Mouse (Mus musculus) neural tube, embryonic 15.5 days (tissue): Measurements from ENCODE around the gene Adgra1. TPM values are rescaled to one million over a fixed set of nuclear protein-coding genes. Genes with fewer than 3 reads are reported as not detected.

ENCODE experiments used
- ATAC-seq: fragments of 200-750 bp; cut with Nextera tagmentation; 2 replicates; pipeline ENCODE4 v1.8.0; 2017; ENCODE audit warnings: mild to moderate bottlenecking, moderate TSS enrichment, moderate library complexity; ENCODE audit not compliant: low FRiP score
- H3K27ac ChIP-seq: fragments of 300-500 bp; sonication (generic); replicated peaks from 2 replicates; pipeline ENCODE4 v1.5.1; 2015; ENCODE audit warnings: mild to moderate bottlenecking, inconsistent platforms
- H3K27me3 ChIP-seq: fragments of 300-500 bp; sonication (generic); replicated peaks from 2 replicates; pipeline ENCODE4 v1.6.1; 2015; ENCODE audit warnings: inconsistent platforms
- H3K36me3 ChIP-seq: fragments of 300-500 bp; sonication (generic); 2 replicates; pipeline ENCODE4 v1.6.1; 2015; ENCODE audit warnings: inconsistent platforms
- H3K4me1 ChIP-seq: fragments of 300-500 bp; sonication (generic); 2 replicates; pipeline ENCODE4 v1.6.1; 2015; ENCODE audit warnings: inconsistent platforms
- H3K4me2 ChIP-seq: fragments of 300-500 bp; sonication (generic); 2 replicates; pipeline ENCODE4 v1.6.1; 2015; ENCODE audit warnings: inconsistent platforms, mild to moderate bottlenecking, moderate library complexity
- H3K4me3 ChIP-seq: fragments of 300-500 bp; sonication (generic); replicated peaks from 2 replicates; pipeline ENCODE4 v1.5.1; 2015; ENCODE audit warnings: mild to moderate bottlenecking, inconsistent platforms
- H3K9ac ChIP-seq: fragments of 300-500 bp; sonication (generic); replicated peaks from 2 replicates; pipeline ENCODE4 v1.6.1; 2015; ENCODE audit warnings: mild to moderate bottlenecking, inconsistent platforms
- H3K9me3 ChIP-seq: fragments of 300-500 bp; sonication (generic); replicated peaks from 2 replicates; pipeline ENCODE4 v1.6.1; 2016; ENCODE audit warnings: inconsistent platforms
- WGBS: fragments of 180-500 bp; shearing (Covaris S2); methylation state at CpG from one replicate; pipeline ENCODE4 v1.1.7; 2015; ENCODE audit warnings: mixed read lengths; 5-methylcytosine and 5-hydroxymethylcytosine counted together
- polyA plus RNA-seq: library from polyadenylated mRNA; unstranded; fragments of >200 nt; fragmentation: Nextera tagmentation; extraction: Ambion mirVana; gene quantifications from 2 replicates; pipeline ENCODE4 v1.2.1, GENCODE M21; 2015

The Adgra1 gene
- polyA plus RNA-seq, 1 experiment from 2014 or later, result 34.1 TPM

DNA sequence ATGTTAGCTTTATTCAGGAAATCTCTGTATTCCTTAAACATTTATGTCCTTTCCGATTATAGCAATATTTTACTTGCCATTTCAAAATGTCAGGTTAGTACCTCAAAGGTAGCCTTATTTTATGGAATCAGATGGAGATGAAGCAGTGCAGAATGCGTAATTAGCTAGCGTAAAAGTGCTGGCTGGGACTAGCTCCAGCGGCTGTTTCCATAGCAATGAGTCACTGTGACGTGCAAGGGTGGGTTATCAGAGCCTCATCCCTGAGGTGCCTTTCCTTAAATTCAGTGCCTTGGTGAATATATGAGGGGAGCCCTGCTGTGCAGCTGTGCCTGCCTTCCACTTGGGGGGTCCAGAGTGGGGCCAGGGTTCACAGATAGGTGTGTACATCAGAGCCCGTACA is 17.1 kb downstream of the Adgra1 start:
- WGBS, result 25% methylated on average over 6 of the region's 6 CpGs
- Histone ChIP-seq H3K4me3 (no peak overlapping the region), H3K27ac (peak overlapping the region; percentile 72), H3K27me3 (no peaks in the 10 kb centered on the region), H3K36me3 (no peaks in the 10 kb centered on the region), H3K9me3 (no peaks in the 10 kb centered on the region), H3K4me1 (peaks cover 34% of the 10 kb centered on the region), H3K9ac (no peak overlapping the region), H3K4me2 (no peak overlapping the region)
- ATAC-seq, result peak; percentile 76

DNA sequence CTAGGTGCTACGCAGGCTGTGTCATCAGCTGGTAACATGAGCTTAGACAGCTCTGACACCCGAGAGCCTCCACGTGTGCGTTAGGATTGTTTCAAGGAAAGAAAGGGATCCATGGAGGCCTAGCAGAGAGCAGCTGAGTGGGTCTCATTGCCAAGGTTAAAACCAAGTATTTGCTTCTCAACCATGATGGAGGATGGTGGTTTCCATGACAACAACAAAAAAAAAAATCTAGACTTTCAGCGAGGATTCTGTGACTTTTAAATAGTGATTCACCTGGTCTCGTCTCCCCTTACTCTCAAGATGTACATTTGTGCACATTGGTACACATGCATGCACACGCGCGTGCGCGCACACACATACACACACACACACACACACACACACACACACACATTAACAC is 21.3 kb downstream of the Adgra1 start:
- no peak for ATAC-seq
- 77% methylated on average over 11 of the region's 11 CpGs for WGBS
- peaks cover 14% of the 10 kb centered on the region for H3K4me1 ChIP-seq
- H3K27me3 ChIP-seq, result no peaks in the 10 kb centered on the region
- H3K9ac ChIP-seq, result no peak overlapping the region
- no peaks in the 10 kb centered on the region for H3K36me3 ChIP-seq
- no peak overlapping the region for H3K4me3 ChIP-seq
- H3K9me3 ChIP-seq, result no peaks in the 10 kb centered on the region
- no peak overlapping the region for H3K4me2 ChIP-seq
- no peak overlapping the region for H3K27ac ChIP-seq

DNA sequence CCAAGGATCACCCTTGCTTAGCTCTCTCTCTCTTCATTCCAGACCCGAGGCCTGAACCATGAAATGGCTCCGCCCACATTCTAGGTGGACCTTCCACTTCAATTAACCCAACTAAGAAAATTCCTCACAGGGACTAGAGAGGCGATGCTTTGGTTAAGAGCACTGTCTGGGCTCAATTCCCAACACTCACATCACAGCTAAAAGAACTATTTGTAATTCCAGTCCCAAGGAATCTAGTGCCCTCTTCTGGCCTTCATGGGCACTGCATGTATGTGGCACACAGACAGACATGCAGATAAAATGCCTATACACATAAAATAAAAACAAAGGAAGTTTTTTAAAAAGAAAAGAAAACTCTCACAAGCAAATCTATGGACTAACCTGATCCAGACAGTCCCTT is 27.4 kb downstream of the Adgra1 start:
- Histone ChIP-seq H3K27me3 (no peaks in the 10 kb centered on the region), H3K9ac (no peak overlapping the region), H3K36me3 (no peaks in the 10 kb centered on the region), H3K4me2 (no peak overlapping the region), H3K9me3 (no peaks in the 10 kb centered on the region), H3K27ac (no peak overlapping the region), H3K4me3 (no peak overlapping the region), H3K4me1 (no peaks in the 10 kb centered on the region)
- ATAC-seq, result no peak
- 33% methylated on average over 3 of the region's 3 CpGs for WGBS

DNA sequence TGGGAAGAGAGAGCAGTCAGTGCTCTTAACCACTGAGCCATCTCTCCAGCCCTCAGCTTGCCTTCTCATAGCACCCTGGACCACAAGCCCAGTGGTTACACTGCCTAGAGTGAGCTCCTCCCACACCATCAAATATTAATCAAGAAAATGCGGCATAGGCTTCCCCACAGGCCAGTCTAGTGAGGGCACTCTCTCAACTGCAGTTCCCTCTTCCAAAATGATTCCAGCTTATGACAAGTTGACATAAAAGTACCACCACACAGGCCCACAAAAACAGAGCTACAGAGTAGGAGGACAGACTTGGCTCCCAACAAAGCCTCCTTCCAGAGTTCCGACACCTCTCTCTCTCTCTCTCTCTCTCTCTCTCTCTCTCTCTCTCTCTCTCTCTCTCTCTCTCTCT is 29.1 kb downstream of the Adgra1 start:
- Histone ChIP-seq H3K4me2 (no peak overlapping the region), H3K9ac (no peak overlapping the region), H3K4me1 (no peaks in the 10 kb centered on the region), H3K27ac (no peak overlapping the region), H3K36me3 (no peaks in the 10 kb centered on the region), H3K4me3 (no peak overlapping the region), H3K27me3 (no peaks in the 10 kb centered on the region), H3K9me3 (no peaks in the 10 kb centered on the region)
- ATAC-seq, result no peak
- 77% methylated on average over 2 of the region's 2 CpGs for WGBS

DNA sequence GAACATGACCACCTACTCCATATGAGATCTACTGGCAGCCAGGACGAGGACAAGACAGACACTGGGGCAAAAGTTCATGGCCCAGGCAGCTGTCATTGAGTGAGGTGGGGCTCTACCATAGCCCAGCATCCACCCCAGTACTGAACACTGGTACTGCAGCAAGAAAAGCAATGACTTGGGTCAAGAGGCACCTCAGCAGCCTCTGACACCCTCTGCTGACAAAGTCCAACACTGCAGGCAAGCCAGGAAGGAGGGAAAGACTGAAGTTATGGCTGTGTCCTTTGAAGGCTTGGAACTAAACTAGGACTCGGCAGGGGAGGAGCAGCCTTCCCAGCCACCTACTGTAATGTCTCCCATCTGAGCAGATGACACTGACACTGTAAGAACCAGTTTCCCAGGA is 30.3 kb downstream of the Adgra1 start:
- Histone ChIP-seq H3K36me3 (no peaks in the 10 kb centered on the region), H3K4me3 (no peak overlapping the region), H3K4me2 (no peak overlapping the region), H3K4me1 (no peaks in the 10 kb centered on the region), H3K27ac (no peak overlapping the region), H3K9ac (no peak overlapping the region), H3K27me3 (no peaks in the 10 kb centered on the region), H3K9me3 (no peaks in the 10 kb centered on the region)
- 59% methylated on average over 2 of the region's 2 CpGs for WGBS
- ATAC-seq, result no peak

DNA sequence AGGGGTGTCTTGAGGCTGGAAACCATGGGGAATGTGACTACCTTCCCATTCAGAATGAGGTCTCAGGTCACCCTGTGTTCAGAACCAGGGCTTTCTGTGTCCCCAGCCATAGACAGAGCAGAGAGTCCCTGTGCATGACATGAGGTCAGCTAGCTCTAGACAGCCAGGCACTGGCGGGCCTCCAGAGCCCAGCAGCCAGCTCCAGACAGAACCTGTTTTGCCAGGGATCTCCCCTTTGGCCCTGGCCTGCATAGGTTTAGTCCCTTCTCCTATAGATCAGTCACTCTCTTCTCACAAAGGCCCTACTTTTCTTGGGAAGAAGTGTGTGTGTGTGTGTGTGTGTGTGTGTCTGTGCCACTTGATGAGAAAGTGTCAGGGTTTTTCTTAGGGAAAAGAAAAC is 30.9 kb downstream of the Adgra1 start:
- no peak overlapping the region for H3K4me2 ChIP-seq
- no peak overlapping the region for H3K27ac ChIP-seq
- no peak overlapping the region for H3K9ac ChIP-seq
- no peaks in the 10 kb centered on the region for H3K27me3 ChIP-seq
- H3K4me1 ChIP-seq, result no peaks in the 10 kb centered on the region
- no peak for ATAC-seq
- no peaks in the 10 kb centered on the region for H3K36me3 ChIP-seq
- WGBS, result 85% methylated on average over 1 of the region's 1 CpGs
- no peaks in the 10 kb centered on the region for H3K9me3 ChIP-seq
- no peak overlapping the region for H3K4me3 ChIP-seq

DNA sequence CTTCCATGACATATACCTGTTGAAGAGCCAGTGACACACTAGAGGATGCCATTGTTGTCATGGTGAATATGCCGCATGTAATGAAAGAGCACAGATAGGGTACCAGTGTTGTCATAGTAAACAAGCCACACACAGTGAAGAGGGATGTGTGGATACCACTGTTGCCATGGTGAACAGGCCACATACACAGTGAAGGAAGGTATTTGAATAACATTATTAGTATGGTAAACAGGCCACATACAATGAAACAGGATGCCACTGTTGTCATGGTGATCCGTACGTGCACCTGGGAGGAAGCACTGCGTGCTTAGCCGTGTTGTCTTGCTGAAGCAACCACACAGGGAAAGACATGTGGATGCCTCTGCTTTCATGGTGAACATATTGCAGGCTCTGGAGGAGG is 37.0 kb downstream of the Adgra1 start:
- Histone ChIP-seq H3K4me2 (no peak overlapping the region), H3K27ac (no peak overlapping the region), H3K9me3 (no peaks in the 10 kb centered on the region), H3K9ac (no peak overlapping the region), H3K36me3 (no peaks in the 10 kb centered on the region), H3K4me3 (no peak overlapping the region), H3K27me3 (no peaks in the 10 kb centered on the region), H3K4me1 (peaks cover 6% of the 10 kb centered on the region; the same call in 1 of the 2 replicates)
- ATAC-seq, result peak; percentile 72
- 62% methylated on average over 5 of the region's 5 CpGs for whole genome bisulfite sequencing

DNA sequence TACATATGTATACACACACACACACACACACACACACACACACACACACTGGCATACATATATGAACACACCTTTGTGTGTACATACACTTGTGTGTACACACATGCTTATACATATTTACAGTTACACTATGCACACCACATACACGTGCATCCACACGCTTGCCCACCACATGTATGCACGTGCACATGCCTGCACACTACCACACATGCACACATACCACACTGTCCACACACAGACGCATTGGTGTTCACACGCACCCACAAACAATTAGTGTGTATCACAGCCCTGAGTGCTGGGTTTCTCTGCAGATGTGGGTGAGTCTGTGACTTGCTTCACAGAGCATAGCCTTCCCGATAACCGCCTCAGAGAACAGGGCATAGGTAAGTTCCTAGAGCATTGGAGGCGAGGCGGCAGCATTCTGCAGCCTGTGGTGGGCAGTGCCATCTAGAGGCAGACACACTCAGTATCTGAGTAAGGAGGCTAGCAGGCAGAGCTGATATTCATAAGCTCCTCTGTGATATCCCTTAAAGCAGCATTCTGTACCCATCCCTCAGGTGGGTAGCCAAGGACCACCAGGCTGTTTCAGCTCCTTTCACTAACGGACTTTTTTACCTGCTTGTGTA is 43.3 kb downstream of the Adgra1 start:
- no peak overlapping the region for H3K9ac ChIP-seq

DNA sequence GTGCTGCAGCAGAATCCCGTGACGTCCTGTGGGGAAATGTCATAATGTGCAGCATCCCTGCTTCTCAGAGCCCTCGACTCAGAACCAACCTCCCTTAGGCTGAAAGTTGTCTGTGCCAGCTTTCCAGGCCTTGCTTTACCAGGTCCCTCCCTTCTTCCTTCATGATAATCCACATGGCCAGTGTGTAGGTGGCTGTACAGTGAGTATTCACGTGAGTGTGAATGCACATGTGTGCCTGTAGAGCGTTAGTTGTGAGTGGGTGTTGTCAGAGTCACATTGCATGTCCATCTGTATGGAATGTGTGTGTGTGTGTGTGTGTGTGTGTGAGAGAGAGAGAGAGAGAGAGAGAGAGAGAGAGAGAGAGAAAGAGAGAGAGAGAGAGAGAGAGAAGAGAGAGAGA is 44.1 kb downstream of the Adgra1 start:
- no peak overlapping the region for H3K27ac ChIP-seq
- peaks cover 2% of the 10 kb centered on the region; the same call in 1 of the 2 replicates for H3K4me1 ChIP-seq
- H3K27me3 ChIP-seq, result no peaks in the 10 kb centered on the region
- no peak overlapping the region for H3K4me2 ChIP-seq
- no peak overlapping the region for H3K9ac ChIP-seq
- no peak overlapping the region for H3K4me3 ChIP-seq
- H3K36me3 ChIP-seq, result no peaks in the 10 kb centered on the region
- no peaks in the 10 kb centered on the region for H3K9me3 ChIP-seq
- no peak for ATAC-seq
- 71% methylated on average over 5 of the region's 5 CpGs for WGBS

More for the DNA sequence above, 43.3 kb downstream of the Adgra1 start:
- Histone ChIP-seq H3K27ac (no peak overlapping the region), H3K27me3 (no peaks in the 10 kb centered on the region), H3K4me2 (no peak overlapping the region), H3K4me3 (no peak overlapping the region), H3K9me3 (no peaks in the 10 kb centered on the region), H3K36me3 (no peaks in the 10 kb centered on the region), H3K4me1 (peaks cover 2% of the 10 kb centered on the region; the same call in 1 of the 2 replicates)
- ATAC-seq, result peak; percentile 81; the same call in 1 of the 2 replicates
- WGBS, result 72% methylated on average over 10 of the region's 10 CpGs

DNA sequence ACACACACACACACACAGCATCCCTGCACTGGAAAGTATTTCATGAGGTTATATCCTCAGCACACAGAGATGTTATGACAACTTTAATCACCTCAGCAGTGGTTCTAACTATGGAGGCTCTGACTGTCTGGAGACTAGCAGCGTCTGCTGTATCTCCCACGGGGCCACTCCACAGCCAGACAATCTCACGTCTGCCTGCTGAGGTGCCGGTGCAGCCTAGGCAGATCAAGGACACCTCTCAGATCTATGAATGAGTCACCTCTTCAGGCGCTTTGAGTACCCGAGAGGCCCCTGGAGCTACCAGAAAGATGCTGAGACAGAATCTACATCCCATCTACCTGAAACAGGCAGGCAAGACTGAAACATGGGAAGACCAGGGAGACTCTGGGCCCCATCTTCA is 44.6 kb downstream of the Adgra1 start:
- WGBS, result 60% methylated on average over 6 of the region's 6 CpGs
- no peak overlapping the region for H3K4me3 ChIP-seq
- H3K27me3 ChIP-seq, result no peaks in the 10 kb centered on the region
- H3K4me2 ChIP-seq, result no peak overlapping the region
- no peak overlapping the region for H3K9ac ChIP-seq
- H3K36me3 ChIP-seq, result no peaks in the 10 kb centered on the region
- H3K9me3 ChIP-seq, result no peaks in the 10 kb centered on the region
- no peak for ATAC-seq
- H3K27ac ChIP-seq, result no peak overlapping the region
- H3K4me1 ChIP-seq, result peaks cover 2% of the 10 kb centered on the region; the same call in 1 of the 2 replicates

DNA sequence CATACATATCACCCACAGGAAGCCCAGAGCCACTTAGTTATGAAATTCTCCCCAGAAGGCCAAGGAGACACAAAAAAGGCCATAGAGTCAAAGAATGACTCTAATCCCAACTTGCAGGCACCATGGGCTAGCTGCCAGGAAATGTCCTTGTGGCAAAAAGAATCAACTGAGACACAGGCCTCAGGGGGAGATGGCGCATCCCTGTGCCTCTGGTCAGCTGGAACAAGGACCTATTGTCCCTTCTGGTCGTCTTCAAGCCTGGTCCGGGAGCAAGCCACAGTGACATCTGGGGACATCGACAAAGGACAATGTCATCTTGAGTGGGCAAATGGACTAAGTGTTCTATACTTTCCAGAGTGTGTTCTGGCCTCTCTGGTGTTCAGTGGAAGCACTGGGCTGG is 49.6 kb downstream of the Adgra1 start:
- Histone ChIP-seq H3K36me3 (no peaks in the 10 kb centered on the region), H3K9ac (no peak overlapping the region), H3K27me3 (no peaks in the 10 kb centered on the region), H3K4me2 (no peak overlapping the region), H3K27ac (no peak overlapping the region), H3K9me3 (no peaks in the 10 kb centered on the region), H3K4me3 (no peak overlapping the region), H3K4me1 (peaks cover 2% of the 10 kb centered on the region; the same call in 1 of the 2 replicates)
- WGBS, result 81% methylated on average over 4 of the region's 4 CpGs
- ATAC-seq, result no peak

DNA sequence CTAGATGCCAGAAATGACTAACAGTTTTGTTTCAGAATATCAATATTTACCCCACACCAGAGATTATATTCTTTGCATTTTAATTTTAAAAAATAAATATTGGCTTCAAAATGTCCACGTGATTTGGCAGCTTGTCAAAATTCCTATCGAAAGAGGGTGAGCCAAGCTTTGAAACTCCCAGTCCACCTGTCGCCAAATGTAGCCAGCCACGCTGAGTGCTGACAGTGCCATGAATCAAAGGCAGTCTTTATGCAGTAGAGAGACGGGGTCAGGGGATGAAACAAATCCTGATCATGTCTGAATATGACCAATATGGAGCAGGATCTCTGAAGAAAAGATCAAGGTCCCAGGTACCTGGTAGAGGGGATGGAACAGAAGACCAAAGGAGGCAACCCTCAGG is 57.8 kb downstream of the Adgra1 start:
- no peak overlapping the region for H3K27ac ChIP-seq
- ATAC-seq, result no peak
- H3K4me2 ChIP-seq, result no peak overlapping the region
- no peak overlapping the region for H3K4me3 ChIP-seq
- WGBS, result 79% methylated on average over 5 of the region's 5 CpGs
- H3K9ac ChIP-seq, result no peak overlapping the region
- peaks cover 26% of the 10 kb centered on the region for H3K4me1 ChIP-seq
- H3K9me3 ChIP-seq, result no peaks in the 10 kb centered on the region
- H3K27me3 ChIP-seq, result peaks cover 29% of the 10 kb centered on the region
- no peaks in the 10 kb centered on the region for H3K36me3 ChIP-seq
